Mouse (Mus musculus): Measurements from ENCODE around the gene Gm4871.
A peak's percentile ranks its signal among the peaks of the same experiment; 100 is the strongest.
"Not testable (repeated sequence)": the region's sequence is repeated elsewhere in the genome, so short reads cannot be mapped to it uniquely, and the experiment has no call there.

Gm4871 gene

GRCm38 (mm10) chr5:145032391-145032790 lies at the start of gene Gm4871:
Gm4871 (minus strand) TSS chr5:145032754.
- DNase-seq = not testable (repeated sequence)

DNA sequence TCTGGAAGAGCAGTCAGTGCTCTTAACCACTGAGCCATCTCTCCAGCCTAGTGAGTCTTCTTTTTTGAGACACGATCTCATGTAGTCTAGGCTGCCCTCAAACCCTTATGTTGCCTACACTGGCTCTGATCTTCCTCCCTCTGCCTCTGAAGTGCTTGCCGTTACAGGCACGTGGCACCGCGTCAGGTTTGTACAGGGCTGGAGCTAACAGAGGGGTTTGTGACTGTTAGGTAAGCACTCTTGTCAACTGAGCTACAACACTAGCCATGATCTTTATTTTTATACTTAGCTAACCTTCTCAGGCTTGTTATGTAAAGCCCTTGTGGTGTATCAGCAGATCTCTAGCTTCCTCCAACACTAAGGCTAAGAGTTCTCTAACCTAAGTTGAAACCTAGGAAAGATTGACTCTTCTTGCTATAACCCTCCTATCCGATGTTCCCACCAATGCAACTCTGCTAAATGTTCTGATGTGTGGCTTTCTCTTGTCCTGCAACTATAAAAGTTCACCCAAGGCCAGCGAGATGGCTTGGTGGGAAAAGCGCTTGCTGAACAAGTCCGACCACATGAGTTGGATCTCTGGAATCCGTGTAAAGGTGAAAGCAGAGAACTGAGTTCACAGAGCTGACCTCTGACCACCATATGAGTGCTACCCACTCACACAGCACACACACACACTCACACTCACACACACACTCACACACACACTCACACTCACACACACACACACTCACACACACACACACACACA lies 49.5 kb upstream of the Gm4871 start:
- DNase-seq = no peak

- no peak for DNase-seq
These were observed 42.5 kb upstream of the Gm4871 start for GRCm38 (mm10) chr5:145075081-145075480.

- peak; percentile 55 for DNase-seq
These were observed 38.8 kb upstream of the Gm4871 start for GRCm38 (mm10) chr5:145071342-145071741.

- peak; percentile 83 for DNase-seq
These were observed 37.2 kb upstream of the Gm4871 start for GRCm38 (mm10) chr5:145069707-145070106.

DNA sequence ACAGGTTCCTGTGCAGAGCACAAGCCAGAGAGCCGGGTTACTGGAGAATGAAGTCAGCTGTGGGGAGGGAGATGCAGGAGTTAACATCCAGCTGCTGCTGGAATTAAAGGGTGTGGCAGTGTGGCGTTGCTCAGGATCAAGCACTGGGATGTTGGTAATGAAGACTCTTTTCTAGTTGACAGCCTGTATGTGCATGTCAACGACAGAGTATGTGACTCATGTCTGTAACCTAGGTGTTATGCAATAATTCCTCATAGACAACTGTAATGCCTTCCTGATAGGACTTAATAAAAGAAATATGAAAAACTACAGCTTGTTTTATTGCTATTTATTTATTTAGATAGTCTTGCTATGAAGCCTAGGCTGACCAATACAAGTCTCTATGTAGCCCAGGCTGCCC lies 36.3 kb upstream of the Gm4871 start:
- no peak for DNase-seq

- no peak for DNase-seq
These were observed 32.3 kb upstream of the Gm4871 start for GRCm38 (mm10) chr5:145064765-145065340.

GRCm38 (mm10) chr5:145059524-145059923 lies 27.0 kb upstream of the Gm4871 start:
- DNase-seq = no peak

DNA sequence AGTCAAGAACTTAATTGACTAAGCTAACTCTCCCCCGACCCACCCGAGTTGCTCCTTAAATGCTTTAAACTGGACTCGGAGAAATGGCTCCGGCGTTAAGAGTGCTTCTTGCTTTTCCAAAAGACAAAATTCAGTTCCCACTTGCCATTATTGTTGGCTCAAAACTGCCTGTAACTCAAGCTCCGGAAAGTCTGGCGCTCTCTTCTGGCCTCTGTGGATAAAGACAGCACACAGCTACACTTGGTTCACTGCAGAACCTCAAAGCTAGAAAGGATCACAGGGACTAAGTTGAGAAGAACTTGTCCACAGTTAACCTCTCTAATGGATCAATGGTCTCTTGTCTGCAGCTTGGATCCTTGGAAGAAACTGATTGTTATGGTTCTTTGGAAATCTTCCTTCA lies 26.2 kb upstream of the Gm4871 start:
- DNase-seq = no peak

- DNase-seq = peak; percentile 15
These were observed 25.4 kb upstream of the Gm4871 start for GRCm38 (mm10) chr5:145057907-145058306.

- DNase-seq = not testable (repeated sequence)
These were observed 21.6 kb upstream of the Gm4871 start for GRCm38 (mm10) chr5:145054187-145054586.

- DNase-seq = not testable (repeated sequence)
These were observed 10.1 kb upstream of the Gm4871 start, which contains the start of gene 1700018F24Rik for GRCm38 (mm10) chr5:145042690-145043089. 1700018F24Rik (plus strand) TSS chr5:145042990.

- DNase-seq = peak; percentile 11
These were observed 9.1 kb upstream of the Gm4871 start for GRCm38 (mm10) chr5:145041628-145042027.

- DNase-seq = not testable (repeated sequence)
These were observed 2.1 kb downstream of the Gm4871 start for GRCm38 (mm10) chr5:145030476-145030875.

DNA sequence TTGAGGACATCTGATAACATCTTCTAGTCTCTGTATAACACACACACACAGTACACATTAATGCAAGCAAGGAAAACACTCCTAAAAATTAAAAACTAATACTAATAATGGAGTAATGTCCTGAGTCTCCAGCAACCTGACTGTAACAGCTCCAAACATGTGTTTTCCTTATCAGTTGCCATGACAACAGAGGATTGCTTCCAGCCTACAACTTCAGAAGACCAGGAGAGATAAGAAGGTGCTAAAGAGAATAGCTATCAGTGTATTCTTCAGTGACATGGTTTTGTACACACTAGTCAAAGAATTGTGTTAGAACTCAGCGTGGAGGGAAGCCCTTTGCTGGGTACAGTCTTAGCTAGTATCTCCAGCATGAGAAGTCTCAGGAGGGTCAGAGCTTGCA lies 11.8 kb downstream of the Gm4871 start:
- DNase-seq = not testable (repeated sequence)

DNA sequence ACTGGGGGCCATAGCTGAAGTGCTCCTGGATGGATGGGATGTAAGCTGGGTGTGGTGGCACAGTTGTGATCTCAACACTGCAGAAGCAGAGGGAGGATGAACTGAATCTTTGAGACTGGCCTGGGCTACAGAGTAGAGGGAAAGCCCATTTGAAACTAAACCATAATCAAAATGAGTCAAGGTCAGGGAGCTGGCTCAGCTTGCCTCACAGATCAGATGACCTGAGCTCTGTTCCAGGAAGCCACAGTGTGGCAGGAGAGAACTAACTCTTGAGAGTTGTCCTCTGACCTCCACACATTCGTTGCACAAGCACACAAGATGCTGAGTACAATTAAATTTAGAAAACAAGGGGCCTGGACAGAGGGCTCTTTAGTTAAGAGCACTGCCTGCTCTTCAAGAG lies 12.3 kb downstream of the Gm4871 start:
- not testable (repeated sequence) for DNase-seq

DNA sequence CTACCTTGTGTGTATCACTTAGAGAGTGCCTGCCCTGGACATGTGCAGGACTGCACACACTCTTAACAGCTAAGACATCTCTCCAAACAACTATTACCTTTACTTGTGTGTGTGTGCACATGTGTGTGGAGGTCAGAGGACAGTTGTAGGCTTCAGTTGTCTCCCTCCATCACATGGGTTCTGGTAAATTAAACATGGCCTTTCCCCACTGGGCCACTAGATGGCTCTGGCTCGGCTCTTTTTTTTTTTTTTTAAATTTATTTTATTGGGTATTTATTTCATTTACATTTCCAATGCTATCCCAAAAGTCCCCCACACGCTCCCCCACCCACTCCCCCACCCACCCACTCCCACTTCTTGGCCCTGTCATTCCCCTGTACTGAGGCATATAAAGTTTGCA lies 15.8 kb downstream of the Gm4871 start:
- not testable (repeated sequence) for DNase-seq

- DNase-seq = no peak
These were observed 18.3 kb downstream of the Gm4871 start for GRCm38 (mm10) chr5:145014278-145014677.

DNA sequence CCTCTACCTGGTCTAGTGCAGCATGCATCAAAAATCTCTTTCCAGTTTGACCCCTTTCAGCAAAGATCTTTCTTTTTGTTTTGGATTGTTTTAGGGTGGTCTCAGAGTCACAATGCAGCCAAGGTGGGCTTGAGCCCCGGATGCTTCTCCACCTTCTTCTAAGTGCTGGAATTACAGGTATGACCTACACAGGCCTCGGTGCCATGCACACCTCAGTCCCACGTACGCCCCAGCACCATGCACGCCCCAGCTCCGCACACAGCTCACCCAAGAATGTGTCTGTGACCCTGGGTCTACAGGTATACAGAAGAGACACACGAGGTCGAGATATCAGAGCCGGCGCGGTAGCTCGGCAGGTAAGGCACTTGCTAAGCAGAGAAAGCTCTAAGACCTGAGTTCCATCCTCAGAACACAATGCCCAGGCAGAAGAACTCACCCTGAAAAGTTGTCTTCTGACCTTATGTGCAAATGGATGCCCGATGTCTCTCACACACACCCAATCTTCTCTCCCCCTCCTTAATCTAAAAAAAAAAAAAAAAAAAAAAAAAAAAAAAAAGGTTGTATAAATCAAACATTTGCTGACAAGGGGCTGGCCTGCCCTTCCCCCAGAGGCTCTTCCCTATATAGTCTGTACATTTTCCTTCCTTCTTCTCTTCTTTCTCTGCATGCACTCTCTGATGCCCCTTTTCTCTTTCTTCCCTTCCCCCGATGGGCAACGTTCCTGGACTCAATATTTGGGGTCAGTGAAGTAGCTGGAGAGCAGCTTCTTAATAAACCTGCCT lies 23.5 kb downstream of the Gm4871 start:
- DNase-seq = no peak

GRCm38 (mm10) chr5:145005596-145005995 lies 27.0 kb downstream of the Gm4871 start:
- DNase-seq = no peak

DNA sequence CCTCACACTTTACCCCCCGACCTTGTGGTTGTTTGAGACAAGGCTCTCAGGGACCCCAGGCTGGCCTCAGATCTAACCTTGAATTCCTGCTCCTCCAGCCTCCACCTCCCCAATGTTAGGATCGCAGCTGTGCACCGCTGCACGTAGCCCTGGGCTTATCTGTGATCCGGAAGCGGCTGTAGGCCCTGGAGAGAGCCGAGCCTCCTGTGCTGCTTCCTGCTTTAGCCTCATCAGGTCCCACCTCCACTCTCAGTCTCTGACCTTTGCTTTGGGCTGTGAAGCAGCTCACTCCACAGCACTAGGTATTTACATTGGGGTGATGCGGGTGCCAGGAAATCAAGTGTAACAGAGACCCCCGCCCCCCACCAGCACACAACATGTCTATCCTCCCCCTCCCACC lies 28.1 kb downstream of the Gm4871 start:
- no peak for DNase-seq

GRCm38 (mm10) chr5:145003362-145003761 lies 29.2 kb downstream of the Gm4871 start:
- DNase-seq = no peak

DNA sequence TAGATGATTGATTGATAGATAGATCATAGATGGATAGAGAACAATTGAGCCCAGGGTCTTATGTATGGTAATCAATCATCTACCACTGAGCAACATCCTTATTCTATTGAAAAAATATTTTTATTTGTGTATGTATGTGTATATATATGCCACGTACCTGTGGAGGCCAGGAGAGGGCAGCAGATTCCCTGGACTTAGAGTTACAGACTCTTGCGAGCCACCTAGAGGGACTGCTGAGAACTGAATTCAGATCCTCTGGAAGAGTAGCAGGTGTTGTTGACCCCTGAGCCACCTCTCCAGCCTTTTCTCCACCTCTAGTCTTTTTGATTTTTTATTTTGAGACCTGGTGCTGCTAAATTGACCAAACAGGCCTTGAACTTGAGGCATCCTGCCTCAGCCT lies 34.1 kb downstream of the Gm4871 start:
- peak; percentile 42 for DNase-seq

DNA sequence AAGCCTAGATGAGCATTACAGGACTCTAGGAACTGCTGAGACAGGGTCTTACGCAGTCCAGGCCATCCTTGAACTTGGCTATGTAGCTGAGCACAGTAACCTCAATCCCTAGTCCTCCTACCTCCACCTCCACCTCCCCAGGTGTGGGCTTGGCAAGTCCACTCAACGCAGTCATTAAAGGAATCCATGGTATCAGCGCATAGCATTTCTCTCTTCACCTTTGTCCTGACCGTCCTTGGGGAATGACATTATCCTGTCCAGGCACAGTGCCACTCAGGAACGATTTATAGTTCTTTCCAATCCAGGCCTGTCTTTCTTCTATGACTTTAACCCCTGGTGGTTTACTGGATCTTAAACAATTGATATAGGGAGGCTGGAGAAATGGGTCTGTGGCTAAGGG lies 42.1 kb downstream of the Gm4871 start:
- DNase-seq = no peak

All from retina, postnatal 1 day (tissue).